Mouse (Mus musculus) olfactory bulb, adult 2 months (tissue): ENCODE measurements around the gene Cacng1.

Source experiments
- CTCF ChIP-seq: fragments of 200-500 bp; IDR thresholded peaks from 2 replicates; pipeline ENCODE4 v1.5.1; 2012; ENCODE audit warnings: low read depth, mild to moderate bottlenecking, low read length, moderate library complexity; ENCODE audit not compliant: insufficient read depth
- POLR2A ChIP-seq: fragments of 200-500 bp; IDR thresholded peaks from 2 replicates; pipeline ENCODE4 v1.6.1; 2012; ENCODE audit warnings: mild to moderate bottlenecking, low read depth, low read length, moderate library complexity; ENCODE audit not compliant: insufficient read depth

DNA sequence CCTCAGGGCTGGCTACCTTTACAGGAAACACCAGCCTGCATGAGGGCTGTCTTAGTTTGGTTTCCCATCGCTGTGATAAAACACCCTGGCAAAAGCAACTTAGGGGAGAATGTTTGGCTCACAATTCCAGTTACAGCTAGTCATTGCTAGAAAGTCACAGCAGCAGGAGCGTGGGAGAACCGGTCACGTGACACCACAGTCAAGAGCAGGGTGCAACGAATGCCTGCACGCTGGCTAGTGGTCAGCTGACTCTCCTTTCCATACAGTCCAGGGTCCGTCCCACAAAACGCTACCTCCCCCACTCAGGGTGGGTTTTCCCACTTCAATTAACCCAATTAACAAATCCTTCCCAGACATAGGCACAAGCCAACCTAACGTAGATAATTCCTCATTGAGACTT lies 43.2 kb upstream of the Cacng1 start:
- TF ChIP-seq CTCF (no peak), POLR2A (no peak)
